Mouse (Mus musculus): ENCODE measurements around the gene Ctrb1.

DNA sequence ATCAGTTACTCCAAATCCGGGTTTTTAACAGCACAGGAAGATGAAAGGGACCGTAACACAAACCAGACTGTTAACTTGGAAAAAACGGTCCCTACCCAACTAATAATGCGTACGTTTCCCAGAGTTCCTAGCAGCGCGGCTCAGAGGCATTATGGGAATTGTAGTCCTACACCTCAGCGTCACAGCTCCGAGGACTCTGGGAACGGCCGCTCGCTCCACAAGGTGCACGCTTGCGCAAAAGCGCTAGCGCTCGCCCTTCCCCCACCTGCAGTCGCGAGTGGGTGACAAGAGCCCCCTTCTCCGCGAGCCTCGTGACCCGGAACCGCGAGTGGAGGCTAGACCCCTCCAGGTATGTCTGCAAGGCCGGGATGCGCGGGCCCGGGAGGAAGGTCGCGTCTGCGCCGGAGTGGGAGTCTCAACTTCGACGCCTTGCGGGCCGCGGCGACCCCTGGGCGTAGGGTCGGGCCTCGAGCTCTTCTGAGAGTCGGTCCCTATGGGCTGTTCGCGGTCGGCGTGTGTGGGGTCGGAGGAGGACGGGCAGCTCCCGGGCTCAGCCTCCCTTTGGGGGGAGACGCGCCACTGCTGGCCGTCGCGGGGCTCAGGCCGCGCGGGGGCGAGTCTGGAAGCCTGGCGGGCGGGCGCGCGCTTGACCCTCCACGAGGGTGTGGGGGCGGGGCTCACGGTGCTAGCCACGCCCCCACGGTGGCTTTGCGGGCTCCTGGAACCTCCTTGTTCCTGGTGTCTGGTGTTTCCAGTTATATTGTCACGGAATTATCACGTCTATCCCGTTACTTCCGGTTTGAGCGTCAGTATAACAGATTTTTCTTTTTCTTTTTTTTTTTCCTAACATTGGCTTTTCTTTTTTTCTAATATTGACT is 47.3 kb downstream of the Ctrb1 start, which contains the start of gene Zfp1:
- TF ChIP-seq CTCF (IDR thresholded peaks at IDR 0.05; ENCODE audit: borderline replicate concordance, control insufficient read depth, extremely low read depth, insufficient read depth, low read length, poor library complexity), result peak; percentile 40; the same call in 1 of the 2 replicates
- peak; percentile 66 for TF ChIP-seq POLR2A (IDR thresholded peaks at IDR 0.05; ENCODE audit: control insufficient read depth, extremely low read depth, insufficient read depth, low read length, poor library complexity)
